Mouse (Mus musculus) Patski (cell line): Measurements from ENCODE around the gene Lekr1. TPM values are rescaled to one million over a fixed set of nuclear protein-coding genes. Genes with fewer than 3 reads are reported as not detected.

Experiments used
- ATAC-seq: fragments of 100-300 bp; one replicate; pipeline ENCODE4 v1.8.0; 2021
- CTCF ChIA-PET: fragments of 350-600 bp; sonication (Branson Sonifier 250); formaldehyde crosslinking; loops from one replicate; lab custom pipeline; 2022; ENCODE audit warnings: inconsistent platforms; lab: Charles Lee
- POLR2A ChIA-PET: fragments of 350-600 bp; sonication (Branson Sonifier 250); formaldehyde crosslinking; loops from one replicate; lab custom pipeline; 2022; ENCODE audit warnings: antibody characterized with exemption, inconsistent platforms; lab: Charles Lee
- DNase-seq: peaks from one replicate; pipeline ENCODE4 v3.0.0-alpha.2; 2011; ENCODE audit warnings: low read depth, low spot score
- H3K27me3 ChIP-seq: fragments of 371-371 bp; one replicate; pipeline ENCODE4 v1.5.1; 2021
- CTCF ChIP-seq: fragments of 100-300 bp; IDR thresholded peaks from one replicate; pipeline ENCODE4 v1.5.1; 2021
- in situ Hi-C: fragments of 300-500 bp; cut with MboI; formaldehyde crosslinking; loops from 3 replicates; pipeline ENCODE4 v1.11.1; 2018; ENCODE audit warnings: low pct_unique_long_range_greater_than_20kb, mixed read lengths
- polyA plus RNA-seq: library from polyadenylated mRNA; unstranded; gene quantifications from one replicate; pipeline ENCODE4 v1.2.3, GENCODE M21; 2021

The Lekr1 gene
- polyA plus RNA-seq, 1 experiment from 2014 or later = 10.0 TPM

GRCm38 (mm10) chr3:65670216-65670615, 4.2 kb downstream of the Lekr1 start:
- H3K27me3 ChIP-seq = no peaks in the 10 kb centered on the region
- in situ Hi-C loops = no loop called here
- ATAC-seq (peak; percentile 93), DNase-seq (peak; percentile 78)
- ChIA-PET POLR2A (interaction anchor here (0.9 to 1.3 kb wide), 3 partner anchors 11 to 253 kb away, joined by 3 to 5 read pairs (median 4); no protein-coding TSS in a partner anchor), CTCF (interaction anchor here (1.0 to 1.7 kb wide), 8 partner anchors 9 to 259 kb away, joined by 3 to 8 read pairs (median 4); no protein-coding TSS in a partner anchor)
- TF ChIP-seq CTCF = no peak

- no peak for DNase-seq
- no peak for ATAC-seq
- no peak for TF ChIP-seq CTCF
- in situ Hi-C loops = no loop called here
- no peaks in the 10 kb centered on the region for H3K27me3 ChIP-seq
- POLR2A ChIA-PET = no interaction called here
- CTCF ChIA-PET = no interaction called here
These were observed 7.7 kb downstream of the Lekr1 start for GRCm38 (mm10) chr3:65673725-65674124.

GRCm38 (mm10) chr3:65680612-65681011, 14.6 kb downstream of the Lekr1 start:
- DNase-seq = no peak
- in situ Hi-C loops = no loop called here
- no peaks in the 10 kb centered on the region for H3K27me3 ChIP-seq
- TF ChIP-seq CTCF = no peak
- ATAC-seq = no peak
- ChIA-PET POLR2A (no interaction called here), CTCF (interaction anchor here (2.5 to 3.3 kb wide), 2 partner anchors 7 to 10 kb away, joined by 13 to 15 read pairs; no protein-coding TSS in a partner anchor)

- no peak for ATAC-seq
- CTCF ChIA-PET = interaction anchor here (1.4 to 3.2 kb wide), 6 partner anchors 9 to 240 kb away, joined by 3 to 15 read pairs (median 4); no protein-coding TSS in a partner anchor
These were observed 23.7 kb downstream of the Lekr1 start for GRCm38 (mm10) chr3:65689705-65690104.

GRCm38 (mm10) chr3:65690850-65691249, 24.8 kb downstream of the Lekr1 start:
- H3K27me3 ChIP-seq = no peaks in the 10 kb centered on the region
- in situ Hi-C loops = no loop called here

More at GRCm38 (mm10) chr3:65689705-65690104, 23.7 kb downstream of the Lekr1 start:
- H3K27me3 ChIP-seq = no peaks in the 10 kb centered on the region
- no peak for TF ChIP-seq CTCF
- in situ Hi-C loops = no loop called here
- no peak for DNase-seq
- POLR2A ChIA-PET = interaction anchor here (0.6 to 1.5 kb wide), 2 partner anchors 20 to 961 kb away, joined by 4 to 5 read pairs; no protein-coding TSS in a partner anchor

GRCm38 (mm10) chr3:65699704-65700103, 33.7 kb downstream of the Lekr1 start:
- ATAC-seq (no peak), DNase-seq (no peak)
- ChIA-PET POLR2A (no interaction called here), CTCF (interaction anchor here (0.7 to 2.3 kb wide), 3 partner anchors 8 to 230 kb away, joined by 3 to 10 read pairs (median 3); no protein-coding TSS in a partner anchor)
- in situ Hi-C loops = no loop called here
- no peaks in the 10 kb centered on the region for H3K27me3 ChIP-seq
- TF ChIP-seq CTCF = no peak

More at GRCm38 (mm10) chr3:65690850-65691249, 24.8 kb downstream of the Lekr1 start:
- POLR2A ChIA-PET = interaction anchor here (1.5 kb wide), 1 partner anchor 21 kb away, joined by 4 read pairs; no protein-coding TSS in a partner anchor
- TF ChIP-seq CTCF = no peak
- ATAC-seq = no peak
- no peak for DNase-seq
- CTCF ChIA-PET = interaction anchor here (1.5 to 3.2 kb wide), 5 partner anchors 7 to 238 kb away, joined by 3 to 15 read pairs (median 9); no protein-coding TSS in a partner anchor

- ChIA-PET CTCF (no interaction called here), POLR2A (no interaction called here)
- in situ Hi-C loops = no loop called here
- DNase-seq = no peak
- ATAC-seq = no peak
- H3K27me3 ChIP-seq = no peaks in the 10 kb centered on the region
- TF ChIP-seq CTCF = no peak
These were observed 48.3 kb downstream of the Lekr1 start for GRCm38 (mm10) chr3:65714372-65714771.

- DNase-seq = no peak
- ATAC-seq = no peak
- ChIA-PET POLR2A (no interaction called here), CTCF (interaction anchor here (1.2 kb wide), 1 partner anchor 147 kb away, joined by 3 read pairs; no protein-coding TSS in a partner anchor)
- in situ Hi-C loops = no loop called here
- TF ChIP-seq CTCF = no peak
- H3K27me3 ChIP-seq = no peaks in the 10 kb centered on the region
These were observed 51.4 kb downstream of the Lekr1 start for GRCm38 (mm10) chr3:65717406-65717805.

- CTCF ChIA-PET = interaction anchor here (1.7 to 2.6 kb wide), 2 partner anchors 10 to 148 kb away, joined by 3 to 6 read pairs; no protein-coding TSS in a partner anchor
- in situ Hi-C loops = no loop called here
- TF ChIP-seq CTCF = no peak
- H3K27me3 ChIP-seq = peaks cover 3% of the 10 kb centered on the region
- ATAC-seq = no peak
- no peak for DNase-seq
- POLR2A ChIA-PET = interaction anchor here (1.1 kb wide), 1 partner anchor 12 kb away, joined by 3 read pairs; no protein-coding TSS in a partner anchor
These were observed 56.9 kb downstream of the Lekr1 start for GRCm38 (mm10) chr3:65722897-65723296.

- DNase-seq = no peak
- in situ Hi-C loops = no loop called here
- no peak for TF ChIP-seq CTCF
- ChIA-PET CTCF (interaction anchor here (1.7 to 2.6 kb wide), 2 partner anchors 11 to 148 kb away, joined by 3 to 6 read pairs; no protein-coding TSS in a partner anchor), POLR2A (no interaction called here)
- ATAC-seq = no peak
- peaks cover 3% of the 10 kb centered on the region for H3K27me3 ChIP-seq
These were observed 57.6 kb downstream of the Lekr1 start for GRCm38 (mm10) chr3:65723664-65724063.

- POLR2A ChIA-PET = no interaction called here
- in situ Hi-C loops = no loop called here
- CTCF ChIA-PET = interaction anchor here (1.1 to 1.2 kb wide), 2 partner anchors 8 to 10 kb away, joined by 3 to 6 read pairs; no protein-coding TSS in a partner anchor
These were observed 71.8 kb downstream of the Lekr1 start for GRCm38 (mm10) chr3:65737816-65738215.

More at GRCm38 (mm10) chr3:65737816-65738215, 71.8 kb downstream of the Lekr1 start:
- DNase-seq = no peak
- ATAC-seq = no peak
- H3K27me3 ChIP-seq = no peaks in the 10 kb centered on the region
- no peak for TF ChIP-seq CTCF
